Mouse (Mus musculus) embryonic facial prominence, embryonic 11.5 days (tissue): ENCODE measurements around the gene Kdm2b. TPM values are rescaled to one million over a fixed set of nuclear protein-coding genes. Genes with fewer than 3 reads are reported as not detected.

Experiments
- ATAC-seq: fragments of 200-750 bp; cut with Nextera tagmentation; replicated peaks from 2 replicates; pipeline ENCODE4 v1.8.0; 2017; ENCODE audit warnings: low read depth; ENCODE audit not compliant: insufficient number of reproducible peaks, low FRiP score, low TSS enrichment
- DNase-seq: peaks from one replicate; pipeline ENCODE4 v3.0.0-alpha.2; 2015; ENCODE audit warnings: low spot score
- H3K27ac ChIP-seq: fragments of 300-500 bp; sonication (generic); replicated peaks from 2 replicates; pipeline ENCODE4 v1.5.1; 2014; ENCODE audit warnings: mild to moderate bottlenecking, low read depth, low read length, control low read depth
- H3K27me3 ChIP-seq: fragments of 300-500 bp; sonication (generic); 2 replicates; pipeline ENCODE4 v1.6.1; 2014; ENCODE audit warnings: mild to moderate bottlenecking, low read length, moderate library complexity, mixed read lengths; ENCODE audit not compliant: control insufficient read depth, insufficient read depth
- H3K36me3 ChIP-seq: fragments of 300-500 bp; sonication (generic); replicated peaks from 2 replicates; pipeline ENCODE4 v1.6.1; 2014; ENCODE audit warnings: low read depth, mild to moderate bottlenecking, low read length, moderate library complexity, mixed read lengths; ENCODE audit not compliant: control insufficient read depth, insufficient read depth
- H3K4me1 ChIP-seq: fragments of 300-500 bp; sonication (generic); 2 replicates; pipeline ENCODE4 v1.6.1; 2014; ENCODE audit warnings: low read length, mixed read lengths; ENCODE audit not compliant: control insufficient read depth, insufficient read depth
- H3K4me2 ChIP-seq: fragments of 300-500 bp; sonication (generic); 2 replicates; pipeline ENCODE4 v1.6.1; 2014; ENCODE audit warnings: low read depth, mild to moderate bottlenecking, control low read depth, low read length, moderate library complexity
- H3K4me3 ChIP-seq: fragments of 300-500 bp; sonication (generic); 2 replicates; pipeline ENCODE4 v1.5.1; 2014; ENCODE audit warnings: low read depth, low read length, control low read depth
- H3K9ac ChIP-seq: fragments of 300-500 bp; sonication (generic); replicated peaks from 2 replicates; pipeline ENCODE4 v1.6.1; 2014; ENCODE audit warnings: mild to moderate bottlenecking, control low read depth, low read length
- H3K9me3 ChIP-seq: fragments of 300-500 bp; sonication (generic); replicated peaks from 2 replicates; pipeline ENCODE4 v1.6.1; 2016; ENCODE audit warnings: mild to moderate bottlenecking, low read length, inconsistent platforms, mixed read lengths; ENCODE audit not compliant: control insufficient read depth
- WGBS: fragments of 180-500 bp; shearing (Covaris S2); extraction: QIAGEN DNeasy Blood & Tissue Kit; methylation state at CpG from one replicate; pipeline ENCODE4 v1.1.7; 2014; 5-methylcytosine and 5-hydroxymethylcytosine counted together
- polyA plus RNA-seq: library from polyadenylated mRNA; unstranded; fragments of >200 nt; fragmentation: Nextera tagmentation; extraction: Ambion mirVana; gene quantifications from 2 replicates; pipeline ENCODE4 v1.2.1, GENCODE M21; 2014

Kdm2b gene
- polyA plus RNA-seq, 1 experiment from 2014 or later, result 54.1 TPM

DNA sequence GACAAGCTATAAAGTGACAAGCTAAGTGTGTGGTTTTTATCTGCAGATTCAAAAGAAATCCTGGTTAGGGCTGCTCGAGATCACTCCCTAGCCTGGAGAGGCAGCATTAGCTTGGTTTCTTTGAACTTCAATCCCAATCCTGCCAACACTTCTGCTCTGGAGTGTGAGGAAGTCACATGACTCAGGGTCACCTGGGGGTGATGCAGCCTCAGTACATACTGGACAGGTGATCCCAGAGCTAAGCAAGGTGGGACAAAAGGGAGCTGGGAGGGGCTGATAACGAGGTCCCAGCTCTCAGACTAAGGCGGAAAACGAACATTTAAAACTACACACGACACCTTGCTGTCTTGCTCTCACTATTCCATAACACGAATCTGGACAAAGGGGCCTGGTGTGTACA lies 24.8 kb downstream of the Kdm2b start:
- H3K4me3 ChIP-seq, result no peak overlapping the region
- DNase-seq (no peak), ATAC-seq (no peak)

DNA sequence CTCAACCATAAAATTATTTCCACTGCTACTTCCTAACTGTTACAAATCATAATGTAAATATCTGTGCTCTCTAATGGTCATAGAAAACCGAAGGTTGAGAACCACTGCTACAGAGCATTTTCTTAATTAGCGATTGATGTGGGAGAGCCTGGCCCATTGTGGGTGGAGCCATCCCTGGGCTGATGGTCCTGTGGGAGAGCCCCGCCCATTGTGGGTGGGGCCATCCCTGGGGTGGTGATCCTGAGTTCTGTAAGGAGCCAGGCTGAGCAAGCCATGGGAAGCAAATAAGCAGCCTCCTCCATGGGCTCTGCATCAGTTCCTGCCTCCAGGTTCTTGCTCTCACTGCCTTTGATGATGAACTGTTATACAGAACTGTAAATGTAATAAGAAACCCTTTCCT lies 27.7 kb downstream of the Kdm2b start:
- Histone ChIP-seq H3K9ac (no peak overlapping the region), H3K27ac (no peak overlapping the region), H3K4me2 (no peak overlapping the region), H3K4me1 (no peaks in the 10 kb centered on the region), H3K27me3 (no peaks in the 10 kb centered on the region), H3K9me3 (no peaks in the 10 kb centered on the region), H3K4me3 (no peak overlapping the region), H3K36me3 (no peaks in the 10 kb centered on the region; the same call in 1 of the 2 replicates)
- WGBS, result 53% methylated on average over 3 of the region's 3 CpGs
- DNase-seq, result no peak
- no peak for ATAC-seq

More for the DNA sequence above, 24.8 kb downstream of the Kdm2b start:
- H3K27me3 ChIP-seq, result no peaks in the 10 kb centered on the region
- H3K27ac ChIP-seq, result no peak overlapping the region
- no peaks in the 10 kb centered on the region for H3K4me1 ChIP-seq
- no peak overlapping the region for H3K4me2 ChIP-seq
- H3K36me3 ChIP-seq, result no peaks in the 10 kb centered on the region; the same call in 1 of the 2 replicates
- WGBS, result 87% methylated on average over 6 of the region's 6 CpGs
- no peak overlapping the region for H3K9ac ChIP-seq
- no peaks in the 10 kb centered on the region for H3K9me3 ChIP-seq

DNA sequence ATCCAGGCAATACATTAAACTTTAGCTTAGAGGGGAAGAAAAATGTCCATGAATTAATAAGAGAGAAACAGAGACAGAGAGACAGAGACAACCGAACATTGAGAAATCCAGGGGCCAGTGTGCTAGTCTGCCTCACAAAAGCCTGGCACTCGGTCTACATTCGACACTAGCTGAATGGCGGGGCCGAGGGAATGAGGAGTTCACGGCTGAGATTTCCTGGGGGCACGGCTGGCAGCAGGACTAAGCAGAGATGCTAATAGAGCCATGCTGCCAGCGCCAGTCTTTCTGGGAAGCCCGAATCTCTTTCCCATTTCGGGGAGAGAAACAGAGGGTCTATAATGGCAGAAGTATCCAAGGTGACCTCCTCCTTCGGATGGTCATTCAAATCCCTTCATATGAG lies 30.2 kb downstream of the Kdm2b start:
- Histone ChIP-seq H3K9me3 (no peaks in the 10 kb centered on the region), H3K4me3 (no peak overlapping the region), H3K27ac (no peak overlapping the region), H3K4me2 (no peak overlapping the region), H3K27me3 (no peaks in the 10 kb centered on the region), H3K36me3 (no peaks in the 10 kb centered on the region; the same call in 1 of the 2 replicates), H3K9ac (no peak overlapping the region), H3K4me1 (no peaks in the 10 kb centered on the region; the same call in 1 of the 2 replicates)
- DNase-seq (no peak), ATAC-seq (no peak)
- 85% methylated on average over 11 of the region's 11 CpGs for WGBS

DNA sequence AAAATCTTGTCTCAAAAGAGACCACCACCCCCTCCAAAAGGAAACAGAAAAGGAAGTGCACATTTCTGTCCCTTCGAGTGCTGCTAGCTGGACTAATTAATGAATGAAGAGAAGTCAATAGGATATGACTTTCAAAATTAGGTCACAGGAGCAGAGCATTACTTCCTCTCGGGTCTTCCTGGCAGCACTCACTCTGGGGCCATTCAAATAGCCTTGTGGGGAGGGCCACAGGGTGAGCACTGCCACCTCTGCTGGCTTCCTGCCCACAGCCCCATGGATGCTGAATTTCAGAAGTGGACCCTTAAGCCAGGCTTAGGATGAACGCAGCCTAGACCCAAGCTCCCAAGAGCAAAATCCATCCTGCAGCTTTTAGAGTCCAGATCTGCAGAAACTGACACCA lies 33.6 kb downstream of the Kdm2b start:
- peaks cover 23% of the 10 kb centered on the region for H3K27me3 ChIP-seq
- no peak overlapping the region for H3K4me3 ChIP-seq
- H3K9me3 ChIP-seq, result no peaks in the 10 kb centered on the region
- H3K4me2 ChIP-seq, result no peak overlapping the region
- ATAC-seq (no peak), DNase-seq (no peak)
- no peak overlapping the region for H3K9ac ChIP-seq
- H3K4me1 ChIP-seq, result peaks cover 6% of the 10 kb centered on the region
- no peaks in the 10 kb centered on the region for H3K36me3 ChIP-seq
- WGBS, result 52% methylated on average over 3 of the region's 3 CpGs
- no peak overlapping the region for H3K27ac ChIP-seq

DNA sequence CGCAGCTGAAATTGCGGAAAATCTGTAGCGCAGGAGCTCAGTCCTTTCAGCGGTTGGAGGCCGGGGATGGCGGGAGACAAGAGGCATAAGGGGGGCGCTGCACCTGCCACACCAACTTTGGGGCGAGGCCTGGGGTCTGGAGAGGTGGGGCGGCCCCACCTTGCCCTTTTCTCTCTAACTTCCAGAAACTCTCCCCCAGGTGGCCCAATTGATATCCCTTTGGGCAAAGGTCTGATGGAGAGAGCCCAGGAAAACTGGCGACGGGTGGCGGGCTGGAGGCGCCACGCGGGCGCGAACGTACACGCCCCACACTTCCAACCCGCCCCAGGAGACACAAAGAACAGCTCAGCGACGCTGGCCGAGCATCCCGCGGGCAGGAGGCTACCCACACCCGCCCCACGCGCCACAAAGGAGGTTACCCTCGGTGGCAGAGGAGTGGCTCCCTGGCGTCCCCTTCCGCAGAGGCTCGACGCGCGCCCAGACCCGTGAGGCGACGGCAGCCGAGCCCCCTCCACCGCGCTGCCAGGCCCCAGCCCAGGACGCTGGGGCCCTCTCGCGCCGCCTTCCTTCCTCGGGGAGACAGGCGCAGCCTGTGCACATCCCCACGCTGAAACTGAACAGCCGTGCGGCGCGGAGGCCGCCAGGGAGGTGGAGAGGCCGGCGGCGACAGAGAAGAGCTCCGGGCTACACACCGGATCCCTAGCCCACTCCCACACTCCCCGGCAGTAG lies 37.5 kb downstream of the Kdm2b start:
- DNase-seq (peak; percentile 35), ATAC-seq (no peak)
- Histone ChIP-seq H3K4me1 (peaks cover 6% of the 10 kb centered on the region), H3K9ac (peak overlapping the region; percentile 66), H3K9me3 (no peaks in the 10 kb centered on the region), H3K36me3 (no peaks in the 10 kb centered on the region), H3K4me3 (peak overlapping the region; percentile 39), H3K4me2 (peak overlapping the region; percentile 91), H3K27ac (no peak overlapping the region), H3K27me3 (peaks cover 26% of the 10 kb centered on the region)
- 2% methylated on average over 52 of the region's 59 CpGs for WGBS

DNA sequence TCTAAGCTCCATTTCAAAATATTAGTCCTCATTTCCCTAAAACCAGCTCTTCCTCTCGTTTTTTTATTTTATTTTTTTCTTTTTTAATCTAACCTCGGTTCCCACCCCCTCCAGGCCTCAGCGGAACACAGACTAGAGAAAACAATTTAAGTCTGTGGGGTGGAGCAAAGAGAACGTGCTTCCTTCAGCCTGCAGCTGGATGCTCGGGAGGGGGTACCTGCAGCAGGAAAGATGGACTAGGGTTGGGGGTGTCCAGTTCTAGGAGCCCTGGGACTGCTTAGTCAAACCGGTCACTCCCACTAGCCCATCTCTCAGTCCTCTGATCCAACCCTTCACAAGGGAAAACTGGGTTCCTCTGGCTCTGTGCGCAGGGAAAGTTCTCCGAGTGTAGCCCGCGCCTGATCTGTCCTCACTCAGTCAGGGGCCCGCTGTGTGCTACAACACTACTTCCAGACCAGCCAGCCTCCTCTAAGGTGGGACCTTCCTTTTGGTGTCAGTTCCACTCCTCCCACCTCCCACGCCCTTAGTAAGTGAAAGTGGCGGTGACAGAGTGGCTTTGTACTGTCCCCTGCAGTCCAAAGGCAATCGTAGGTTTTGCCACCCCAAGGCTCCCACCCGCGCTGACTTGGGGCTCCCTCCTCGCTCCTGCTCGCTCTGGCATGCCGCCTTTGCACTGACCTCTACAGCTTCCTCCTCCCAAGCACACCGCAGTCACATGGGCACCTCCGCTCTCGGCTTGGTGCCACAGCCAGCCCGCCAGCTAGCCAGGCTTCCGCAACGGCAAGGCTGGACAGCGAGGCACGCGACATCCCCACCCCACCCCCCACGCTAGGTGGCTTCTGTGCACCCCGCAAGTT lies 38.3 kb downstream of the Kdm2b start:
- 5% methylated on average over 30 of the region's 30 CpGs for WGBS

DNA sequence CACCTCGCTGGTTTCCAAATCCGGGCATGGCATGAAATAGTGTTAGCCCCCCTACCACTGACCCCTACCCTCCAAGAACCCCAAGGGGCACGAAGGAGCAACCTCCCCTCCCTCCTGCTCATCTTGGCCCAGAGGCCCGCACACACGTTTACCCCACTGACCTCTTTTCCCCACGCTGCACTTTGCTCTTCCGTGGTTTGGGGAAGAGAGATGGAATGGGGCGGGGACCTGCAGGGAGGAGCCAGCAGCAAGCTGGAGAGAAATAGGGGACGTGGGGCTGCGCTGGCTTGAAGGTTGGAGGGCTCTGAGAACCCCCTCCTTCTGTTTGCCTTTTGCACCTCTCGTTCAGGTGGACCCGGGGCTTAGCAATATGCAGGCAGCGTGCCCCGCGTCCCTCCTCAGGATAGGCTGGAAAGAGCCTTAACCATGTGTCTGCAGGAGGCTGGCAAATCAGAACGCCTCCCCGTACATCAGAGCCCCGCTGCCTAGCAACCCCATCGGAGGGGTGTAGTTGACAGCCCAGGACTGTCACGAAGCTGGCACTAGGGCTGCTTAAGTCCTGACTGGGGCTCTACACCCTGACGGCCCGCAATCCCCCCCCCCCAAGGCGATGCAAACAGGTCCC lies 39.2 kb downstream of the Kdm2b start:
- Histone ChIP-seq H3K4me1 (peaks cover 6% of the 10 kb centered on the region), H3K9me3 (no peaks in the 10 kb centered on the region), H3K36me3 (no peaks in the 10 kb centered on the region), H3K27ac (no peak overlapping the region), H3K4me3 (peak overlapping the region; percentile 39), H3K9ac (peak overlapping the region; percentile 28), H3K4me2 (peak overlapping the region; percentile 91), H3K27me3 (peaks cover 26% of the 10 kb centered on the region)
- WGBS, result 26% methylated on average over 23 of the region's 23 CpGs
- ATAC-seq, result peak; percentile 91
- peak; percentile 75 for DNase-seq

More for the DNA sequence above, 38.3 kb downstream of the Kdm2b start:
- Histone ChIP-seq H3K36me3 (no peaks in the 10 kb centered on the region), H3K4me3 (peak overlapping the region; percentile 39), H3K4me1 (peaks cover 6% of the 10 kb centered on the region), H3K27me3 (peaks cover 26% of the 10 kb centered on the region), H3K4me2 (peak overlapping the region; percentile 91), H3K9ac (peak overlapping the region; percentile 66), H3K9me3 (no peaks in the 10 kb centered on the region), H3K27ac (no peak overlapping the region)
- ATAC-seq (no peak; the same call in 1 of the 2 replicates), DNase-seq (peak; percentile 22)
